39 mouse cellular contexts compared by ENCODE assay signal in genomic region chr7:86344253-86344652, GRCm38 (mm10). TPM values are rescaled to one million over a fixed set of nuclear protein-coding genes. Genes with fewer than 3 reads are reported as not detected.
"Had no signal": no experiment of that assay in that cellular context is flagged by ENCODE, and none has a peak within 500 bp of the region (broad histone marks: within the 10 kb centered on the region; RNA-seq: fewer than 3 reads in every experiment).

No protein-coding gene starts in this region.

- H3K4me1 ChIP-seq: embryonic facial prominence, embryonic 10.5 days; embryonic facial prominence, embryonic 12.5 days; embryonic facial prominence, embryonic 13.5 days; embryonic facial prominence, embryonic 15.5 days; forebrain, embryonic 10.5 days; forebrain, embryonic 12.5 days; forebrain, embryonic 13.5 days; forebrain, embryonic 15.5 days; heart, embryonic 10.5 days had no signal

- ATAC-seq: forebrain, embryonic 13.5 days; forebrain, embryonic 14.5 days; forebrain, embryonic 15.5 days; forebrain, embryonic 16.5 days; forebrain, postnatal 0 days had no signal

- H3K27me3 ChIP-seq: embryonic facial prominence, embryonic 12.5 days; embryonic facial prominence, embryonic 13.5 days; embryonic facial prominence, embryonic 15.5 days; forebrain, embryonic 12.5 days; forebrain, embryonic 13.5 days; forebrain, embryonic 15.5 days had no signal

- H3K9me3 ChIP-seq: embryonic facial prominence, embryonic 10.5 days; embryonic facial prominence, embryonic 12.5 days; embryonic facial prominence, embryonic 15.5 days; forebrain, embryonic 10.5 days; forebrain, embryonic 12.5 days; forebrain, embryonic 15.5 days; heart, embryonic 10.5 days had no signal

- H3K4me3 ChIP-seq: embryonic facial prominence, embryonic 10.5 days; embryonic facial prominence, embryonic 12.5 days; embryonic facial prominence, embryonic 13.5 days; embryonic facial prominence, embryonic 15.5 days; erythroblast, embryonic 14.5 days; forebrain, embryonic 10.5 days; forebrain, embryonic 12.5 days; forebrain, embryonic 13.5 days; forebrain, embryonic 15.5 days; gastrocnemius, adult 2 months; heart, adult 2 months; heart, embryonic 10.5 days had no signal

- H3K9ac ChIP-seq: embryonic facial prominence, embryonic 12.5 days; embryonic facial prominence, embryonic 13.5 days; embryonic facial prominence, embryonic 15.5 days; forebrain, embryonic 12.5 days; forebrain, embryonic 13.5 days; forebrain, embryonic 15.5 days; forebrain, postnatal 0 days had no signal

- DNase-seq: cerebellum, postnatal 10 days; cerebellum, postnatal 14 days; cerebellum, postnatal 25 days; cerebellum, postnatal 36 days; embryo, embryonic 11 days; forebrain, postnatal 0 days; gastrocnemius, adult 2 months; gastrocnemius, postnatal 10 days; gastrocnemius, postnatal 14 days; gastrocnemius, postnatal 25 days; gastrocnemius, postnatal 36 days; heart, adult 11 months; heart, adult 18-20 months; heart, adult 2 months had no signal

- H3K36me3 ChIP-seq: embryonic facial prominence, embryonic 10.5 days; embryonic facial prominence, embryonic 12.5 days; embryonic facial prominence, embryonic 13.5 days; embryonic facial prominence, embryonic 15.5 days; forebrain, embryonic 10.5 days; forebrain, embryonic 12.5 days; forebrain, embryonic 15.5 days; heart, embryonic 10.5 days had no signal

- H3K27ac ChIP-seq: embryonic facial prominence, embryonic 10.5 days; embryonic facial prominence, embryonic 12.5 days; embryonic facial prominence, embryonic 13.5 days; embryonic facial prominence, embryonic 15.5 days; forebrain, embryonic 10.5 days; forebrain, embryonic 12.5 days; forebrain, embryonic 13.5 days; forebrain, embryonic 15.5 days; gastrocnemius, adult 2 months; heart, adult 2 months; heart, embryonic 10.5 days had no signal

RNA-seq across cellular contexts. Expression of gene Olfr307, which starts 6.9 kb away (rescaled TPM):
- total RNA-seq: common myeloid progenitor, adult 5-6 weeks; forebrain, postnatal 0 days; gastrocnemius, adult 18-20 months; gastrocnemius, adult 2 months; gastrocnemius, adult 8-10 months; gastrocnemius, postnatal 10 days; gastrocnemius, postnatal 14 days; gastrocnemius, postnatal 25 days; gastrocnemius, postnatal 36 days; gastrocnemius, postnatal 4 days; granulocyte monocyte progenitor cell, adult 5-6 weeks; heart, adult 18-20 months; heart, adult 2 months; heart, adult 8-10 months had no signal
- polyA plus RNA-seq: cortical plate, adult 2 months; embryonic facial prominence, embryonic 10.5 days; embryonic facial prominence, embryonic 11.5 days; embryonic facial prominence, embryonic 12.5 days; embryonic facial prominence, embryonic 13.5 days; embryonic facial prominence, embryonic 14.5 days; embryonic facial prominence, embryonic 15.5 days; erythroblast, embryonic 14.5 days; forebrain, embryonic 10.5 days; forebrain, embryonic 11.5 days; forebrain, embryonic 12.5 days; forebrain, embryonic 13.5 days; forebrain, embryonic 14.5 days; forebrain, embryonic 15.5 days; forebrain, embryonic 16.5 days; forebrain, postnatal 0 days; frontal cortex, adult 2 months; gonadal fat pad, adult 2 months; heart, adult 2 months; heart, embryonic 10.5 days; heart, embryonic 11.5 days had no signal

RNA-seq across cellular contexts. Expression of gene Olfr308, which starts 18.8 kb away (rescaled TPM):
- total RNA-seq: common myeloid progenitor, adult 5-6 weeks; forebrain, postnatal 0 days; gastrocnemius, adult 18-20 months; gastrocnemius, adult 2 months; gastrocnemius, adult 8-10 months; gastrocnemius, postnatal 10 days; gastrocnemius, postnatal 14 days; gastrocnemius, postnatal 25 days; gastrocnemius, postnatal 36 days; gastrocnemius, postnatal 4 days; granulocyte monocyte progenitor cell, adult 5-6 weeks; heart, adult 18-20 months; heart, adult 2 months; heart, adult 8-10 months had no signal
- polyA plus RNA-seq: cortical plate, adult 2 months; embryonic facial prominence, embryonic 10.5 days; embryonic facial prominence, embryonic 11.5 days; embryonic facial prominence, embryonic 12.5 days; embryonic facial prominence, embryonic 13.5 days; embryonic facial prominence, embryonic 14.5 days; embryonic facial prominence, embryonic 15.5 days; erythroblast, embryonic 14.5 days; forebrain, embryonic 10.5 days; forebrain, embryonic 11.5 days; forebrain, embryonic 12.5 days; forebrain, embryonic 13.5 days; forebrain, embryonic 14.5 days; forebrain, embryonic 15.5 days; forebrain, embryonic 16.5 days; forebrain, postnatal 0 days; frontal cortex, adult 2 months; gonadal fat pad, adult 2 months; heart, adult 2 months; heart, embryonic 10.5 days; heart, embryonic 11.5 days had no signal

RNA-seq across cellular contexts. Expression of gene Olfr305, which starts 22.5 kb away (rescaled TPM):
- total RNA-seq: common myeloid progenitor, adult 5-6 weeks; forebrain, postnatal 0 days; gastrocnemius, adult 18-20 months; gastrocnemius, adult 2 months; gastrocnemius, adult 8-10 months; gastrocnemius, postnatal 10 days; gastrocnemius, postnatal 14 days; gastrocnemius, postnatal 25 days; gastrocnemius, postnatal 36 days; gastrocnemius, postnatal 4 days; granulocyte monocyte progenitor cell, adult 5-6 weeks; heart, adult 18-20 months; heart, adult 2 months; heart, adult 8-10 months had no signal
- polyA plus RNA-seq: cortical plate, adult 2 months; embryonic facial prominence, embryonic 10.5 days; embryonic facial prominence, embryonic 11.5 days; embryonic facial prominence, embryonic 12.5 days; embryonic facial prominence, embryonic 13.5 days; embryonic facial prominence, embryonic 14.5 days; embryonic facial prominence, embryonic 15.5 days; erythroblast, embryonic 14.5 days; forebrain, embryonic 10.5 days; forebrain, embryonic 11.5 days; forebrain, embryonic 12.5 days; forebrain, embryonic 13.5 days; forebrain, embryonic 14.5 days; forebrain, embryonic 15.5 days; forebrain, embryonic 16.5 days; forebrain, postnatal 0 days; frontal cortex, adult 2 months; gonadal fat pad, adult 2 months; heart, adult 2 months; heart, embryonic 10.5 days; heart, embryonic 11.5 days had no signal

RNA-seq across cellular contexts. Expression of gene Olfr309, which starts 30.7 kb away (rescaled TPM):
- total RNA-seq: common myeloid progenitor, adult 5-6 weeks; forebrain, postnatal 0 days; gastrocnemius, adult 18-20 months; gastrocnemius, adult 2 months; gastrocnemius, adult 8-10 months; gastrocnemius, postnatal 10 days; gastrocnemius, postnatal 14 days; gastrocnemius, postnatal 25 days; gastrocnemius, postnatal 36 days; gastrocnemius, postnatal 4 days; granulocyte monocyte progenitor cell, adult 5-6 weeks; heart, adult 18-20 months; heart, adult 2 months; heart, adult 8-10 months had no signal
- polyA plus RNA-seq: cortical plate, adult 2 months; embryonic facial prominence, embryonic 10.5 days; embryonic facial prominence, embryonic 11.5 days; embryonic facial prominence, embryonic 12.5 days; embryonic facial prominence, embryonic 13.5 days; embryonic facial prominence, embryonic 14.5 days; erythroblast, embryonic 14.5 days; forebrain, embryonic 10.5 days; forebrain, embryonic 11.5 days; forebrain, embryonic 12.5 days; forebrain, embryonic 13.5 days; forebrain, embryonic 14.5 days; forebrain, embryonic 15.5 days; forebrain, embryonic 16.5 days; forebrain, postnatal 0 days; gonadal fat pad, adult 2 months; heart, adult 2 months; heart, embryonic 10.5 days; heart, embryonic 11.5 days had no signal

RNA-seq across cellular contexts. Expression of gene Olfr304, which starts 42.2 kb away (rescaled TPM):
- total RNA-seq: common myeloid progenitor, adult 5-6 weeks; forebrain, postnatal 0 days; gastrocnemius, adult 18-20 months; gastrocnemius, adult 2 months; gastrocnemius, adult 8-10 months; gastrocnemius, postnatal 10 days; gastrocnemius, postnatal 14 days; gastrocnemius, postnatal 25 days; gastrocnemius, postnatal 36 days; gastrocnemius, postnatal 4 days; granulocyte monocyte progenitor cell, adult 5-6 weeks; heart, adult 18-20 months; heart, adult 2 months; heart, adult 8-10 months had no signal
- polyA plus RNA-seq: cortical plate, adult 2 months; embryonic facial prominence, embryonic 10.5 days; embryonic facial prominence, embryonic 11.5 days; embryonic facial prominence, embryonic 12.5 days; embryonic facial prominence, embryonic 13.5 days; embryonic facial prominence, embryonic 14.5 days; embryonic facial prominence, embryonic 15.5 days; erythroblast, embryonic 14.5 days; forebrain, embryonic 10.5 days; forebrain, embryonic 11.5 days; forebrain, embryonic 12.5 days; forebrain, embryonic 13.5 days; forebrain, embryonic 14.5 days; forebrain, embryonic 15.5 days; forebrain, embryonic 16.5 days; forebrain, postnatal 0 days; frontal cortex, adult 2 months; gonadal fat pad, adult 2 months; heart, adult 2 months; heart, embryonic 10.5 days; heart, embryonic 11.5 days had no signal
